Mouse (Mus musculus) kidney, adult 2 months (tissue): Measurements from ENCODE around the gene Tent5b.

Source experiments
- CTCF ChIP-seq: fragments of 200-500 bp; conservative IDR thresholded peaks from 2 replicates; pipeline ENCODE4 v1.5.1; 2011; ENCODE audit warnings: low read depth, mild to moderate bottlenecking, control low read depth, low read length, moderate library complexity, mixed read lengths; ENCODE audit not compliant: insufficient read depth, insufficient read length
- POLR2A ChIP-seq: fragments of 200-500 bp; IDR thresholded peaks from one replicate; pipeline ENCODE4 v1.6.1; 2011; ENCODE audit warnings: low read depth, low read length, control low read depth

DNA sequence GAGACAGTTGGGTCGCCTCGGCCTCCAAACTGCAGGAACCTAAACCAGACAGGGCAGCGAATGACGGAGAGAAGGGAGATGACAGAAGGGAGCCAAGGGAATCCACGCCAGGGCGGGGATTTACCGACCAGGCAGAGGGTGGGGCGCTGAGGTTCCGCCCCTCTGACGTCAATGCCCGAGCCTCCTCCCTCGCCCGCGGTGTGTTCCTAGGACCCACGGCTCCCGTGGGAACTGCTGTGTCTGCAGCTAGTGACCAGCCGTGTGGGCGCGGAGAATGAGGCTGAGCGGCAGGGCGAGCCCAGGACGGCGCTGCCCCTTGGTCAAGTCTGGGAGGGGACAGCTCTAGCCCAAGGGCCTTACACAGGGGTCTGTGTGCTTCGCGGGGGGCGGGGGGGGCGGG, 11.9 kb upstream of the Tent5b start:
- no peak for TF ChIP-seq CTCF
- no peak for TF ChIP-seq POLR2A
